Mouse (Mus musculus) activated CD4-positive, CD25-positive, alpha-beta regulatory T cell, adult 4 months (primary cell): ENCODE measurements around the gene Twsg1. TPM values are rescaled to one million over a fixed set of nuclear protein-coding genes. Genes with fewer than 3 reads are reported as not detected.

Experiments used
- ATAC-seq: one replicate; pipeline ENCODE4 v1.8.0; 2017
- polyA plus RNA-seq, 2 experiments: library from polyadenylated mRNA; unstranded; fragments of 100-300 nt; shearing (Covaris generic); gene quantifications; one replicate each; pipeline ENCODE4 v1.2.1; 2017

Gene Twsg1
- polyA plus RNA-seq, 2 experiments from 2014 or later, result 19.9 to 22.2 TPM

DNA sequence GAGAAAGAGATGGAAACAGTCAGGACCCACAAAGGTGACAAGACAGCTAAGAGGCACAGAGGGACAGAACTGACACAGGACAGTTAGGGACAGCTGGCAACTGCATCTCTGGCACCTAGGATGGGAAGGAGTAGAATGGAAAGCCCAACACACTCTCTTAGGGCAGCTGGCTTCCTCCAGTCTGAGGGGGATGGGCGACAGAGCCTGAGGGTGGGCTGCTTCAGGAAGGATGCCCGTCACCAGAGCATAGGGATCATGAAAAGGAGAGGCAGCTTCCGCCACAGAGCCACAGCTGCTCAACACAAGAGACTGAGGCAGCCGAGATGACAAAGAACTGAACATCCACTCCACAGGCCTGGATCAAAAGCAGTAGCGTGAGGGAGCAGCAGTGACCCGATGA is 19.5 kb downstream of the Twsg1 start:
- no peak for ATAC-seq

DNA sequence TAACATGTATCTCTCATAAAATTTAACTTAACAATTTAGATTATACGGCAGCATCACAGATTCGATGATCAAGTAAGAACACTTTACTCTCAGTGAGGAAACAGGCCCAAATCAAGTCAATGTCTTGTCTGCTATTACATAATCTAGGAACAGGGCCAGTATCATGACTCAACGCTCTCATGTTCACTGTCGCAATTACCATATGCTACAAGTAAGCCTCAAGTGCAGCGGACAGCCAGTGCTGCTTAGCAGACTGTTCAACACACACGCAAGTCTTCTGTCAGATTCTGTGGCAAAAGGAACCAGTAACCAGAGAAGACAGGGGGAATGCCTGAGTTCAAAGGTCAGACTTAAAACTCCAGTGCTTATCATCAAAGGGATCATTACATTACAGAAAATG is 20.1 kb downstream of the Twsg1 start:
- ATAC-seq, result no peak

DNA sequence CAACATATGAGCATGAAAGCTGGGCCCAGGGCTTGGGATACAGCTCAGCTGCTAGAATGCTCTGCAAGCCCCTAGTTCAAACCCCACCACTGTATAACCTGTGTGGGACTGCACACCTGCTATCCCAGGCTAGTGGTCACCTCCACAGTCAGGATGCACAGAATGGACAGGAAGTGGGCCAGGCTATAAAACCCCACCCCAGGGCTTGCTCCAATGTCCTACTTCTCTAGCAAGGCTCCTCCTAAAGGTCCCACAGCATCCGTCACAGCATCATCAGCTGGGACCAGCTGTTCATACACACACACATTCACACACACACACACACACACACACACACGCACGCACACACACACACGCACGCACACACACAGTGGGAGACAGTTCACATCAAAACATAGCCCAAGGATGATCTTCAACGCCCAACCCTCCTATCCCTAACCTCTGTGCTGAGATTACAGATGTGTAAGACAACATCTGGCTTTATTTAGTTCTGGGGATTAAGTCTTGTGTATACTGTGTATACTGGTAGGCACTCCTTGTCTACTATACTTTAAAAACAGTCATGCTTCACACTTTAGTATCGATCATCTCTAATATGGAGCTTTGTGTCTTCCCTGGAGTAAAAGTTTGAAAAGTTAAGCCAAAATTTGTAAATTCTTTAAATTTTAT is 20.7 kb downstream of the Twsg1 start:
- ATAC-seq, result no peak

DNA sequence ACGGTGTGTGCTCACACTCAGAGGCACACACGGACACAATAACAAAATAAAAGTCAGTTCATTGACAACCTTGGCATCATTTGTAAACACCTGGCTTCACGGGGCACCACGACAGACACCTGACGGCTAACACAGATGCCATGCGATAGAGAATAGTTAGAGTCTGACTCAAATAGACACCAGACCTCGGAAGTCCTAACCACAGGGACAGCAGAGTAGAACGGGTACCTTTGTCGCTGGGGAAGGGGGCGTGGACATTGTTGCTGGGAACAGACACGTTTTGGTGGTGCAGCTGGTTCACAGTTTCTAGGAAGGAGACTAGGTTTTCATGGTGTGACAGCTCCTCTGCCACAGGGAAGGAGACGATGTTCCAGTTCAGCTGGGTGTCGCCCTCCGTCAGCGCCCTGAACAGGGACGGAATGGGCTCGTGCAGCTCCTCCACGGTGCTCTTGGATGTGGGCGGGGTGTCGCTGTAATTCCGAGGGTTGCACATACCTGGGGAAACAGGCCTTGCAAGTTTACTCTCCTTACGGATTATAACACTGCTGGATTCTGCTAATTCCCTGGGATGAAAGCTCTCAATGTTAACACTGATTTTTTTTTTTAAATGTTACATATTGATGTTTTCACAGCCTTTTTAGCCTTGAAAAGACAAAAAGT is 21.6 kb downstream of the Twsg1 start:
- peak; percentile 90 for ATAC-seq

DNA sequence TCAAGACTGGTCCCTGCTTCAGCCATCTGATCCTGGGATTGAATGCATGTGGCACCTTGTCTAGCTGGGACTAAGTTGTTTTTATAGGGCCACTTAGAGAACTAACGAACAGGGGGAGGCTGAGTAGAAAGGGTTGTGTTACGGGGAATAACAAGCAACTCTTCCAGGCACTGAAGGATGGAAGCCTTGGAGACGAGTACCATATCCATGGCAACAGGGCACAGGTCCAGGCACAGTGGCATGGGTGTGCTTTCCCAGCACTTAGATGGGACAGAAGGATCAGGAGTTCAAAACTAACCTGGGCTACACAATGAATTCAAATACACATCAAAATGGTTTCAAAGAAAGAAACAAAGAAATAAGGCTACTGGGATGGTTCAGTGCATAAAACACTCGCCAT is 23.9 kb downstream of the Twsg1 start:
- no peak for ATAC-seq

DNA sequence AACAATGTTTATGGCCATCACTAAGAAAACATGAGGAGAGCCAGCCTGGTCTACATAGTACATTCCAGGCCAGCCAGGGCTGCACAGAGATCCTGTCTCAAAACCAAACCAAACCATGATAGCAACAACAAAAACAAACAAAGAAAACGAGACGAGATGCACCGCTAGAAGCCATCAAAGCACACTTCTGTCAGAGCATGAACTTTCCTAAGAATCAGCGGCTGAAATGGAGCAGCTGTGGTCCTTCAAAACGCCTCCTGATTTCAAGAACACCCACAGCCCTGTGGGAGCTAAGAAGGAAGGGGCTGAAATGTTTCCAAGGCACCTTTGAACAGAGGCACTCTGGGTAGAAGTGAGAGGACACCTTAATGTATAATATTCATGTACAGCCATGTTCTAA is 26.8 kb downstream of the Twsg1 start:
- no peak for ATAC-seq

DNA sequence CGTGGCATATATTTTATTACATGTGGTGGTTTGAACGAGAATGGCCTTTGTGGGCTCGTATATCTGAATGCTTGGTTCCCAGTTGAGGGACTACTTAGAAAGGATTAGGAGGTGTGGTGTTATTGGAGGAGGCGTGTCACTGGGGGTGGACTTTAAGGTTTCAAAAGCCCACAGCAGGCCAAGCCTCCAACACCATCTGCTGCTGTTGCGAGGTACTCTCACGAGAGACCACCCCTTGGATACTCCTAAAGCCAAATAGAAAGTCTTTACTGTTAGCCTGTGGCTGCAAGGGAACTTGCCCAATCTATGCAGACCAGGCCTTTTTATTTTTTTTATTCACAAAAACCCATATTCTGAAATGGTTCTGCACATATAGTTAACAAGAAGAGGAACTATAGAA is 29.1 kb downstream of the Twsg1 start:
- no peak for ATAC-seq

DNA sequence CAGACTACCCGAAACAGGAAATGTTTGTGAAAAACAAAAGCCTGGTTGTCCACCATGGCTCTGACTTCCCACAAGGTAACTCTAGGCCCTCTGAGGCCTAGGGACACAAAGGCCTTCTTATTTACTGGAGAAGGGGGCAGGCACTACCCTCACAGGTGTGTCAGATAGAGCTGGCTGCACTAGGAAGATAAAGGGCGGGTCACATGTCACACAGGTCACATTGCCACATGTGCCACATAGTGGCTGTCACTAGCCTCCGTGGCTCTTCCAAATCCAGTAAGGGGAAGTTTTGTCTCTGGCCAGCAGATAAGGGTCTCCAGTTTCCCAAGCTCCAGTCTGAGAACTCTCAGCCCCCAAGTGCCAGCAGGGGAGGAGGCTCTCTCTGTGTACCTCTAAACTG is 31.8 kb downstream of the Twsg1 start:
- no peak for ATAC-seq

DNA sequence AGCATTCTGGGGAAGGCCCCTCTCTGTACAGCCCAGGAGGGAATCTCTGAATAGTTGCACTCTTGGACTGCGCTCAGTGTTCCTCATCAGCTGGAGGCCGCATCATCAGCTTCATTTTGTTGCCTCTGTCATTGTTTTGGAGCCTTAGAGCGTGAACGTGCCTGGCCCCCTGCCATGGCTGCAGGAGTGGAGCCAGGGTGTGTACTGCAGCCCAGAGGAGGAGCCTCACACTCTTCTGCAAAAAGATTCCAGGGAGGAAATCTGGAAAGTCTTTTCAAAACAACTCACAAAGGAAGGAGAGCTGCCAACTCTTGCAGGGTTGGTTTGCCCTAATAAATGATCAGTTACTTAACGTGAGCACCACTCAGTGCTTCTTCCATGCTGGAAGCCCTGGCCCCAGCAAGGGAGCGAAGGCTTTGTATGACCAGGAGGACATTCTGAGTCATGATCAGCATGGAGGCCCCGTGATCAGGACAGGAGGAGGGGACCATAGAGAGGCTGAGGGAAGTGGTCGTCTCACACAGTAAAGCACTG is 34.8 kb downstream of the Twsg1 start:
- ATAC-seq, result no peak

DNA sequence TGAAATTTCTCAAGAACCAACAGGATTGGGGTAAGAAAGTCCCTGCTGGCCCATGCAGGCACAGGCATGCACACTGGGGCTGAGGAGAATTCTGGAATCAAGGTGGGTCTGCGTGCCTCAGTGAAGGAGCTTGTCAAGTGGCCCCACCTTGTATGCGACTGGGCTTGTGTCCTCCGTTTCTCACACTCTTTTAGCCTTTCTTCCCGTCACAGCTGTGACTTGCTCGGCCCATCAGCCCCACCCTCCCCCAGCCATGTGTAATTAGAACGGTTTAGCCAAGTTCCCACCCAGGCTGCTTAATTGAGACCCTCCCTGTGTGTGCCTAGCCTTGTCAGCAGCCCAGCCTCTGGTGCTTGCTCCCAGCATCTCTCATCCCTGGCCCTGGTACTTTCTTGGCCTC is 36.9 kb downstream of the Twsg1 start:
- no peak for ATAC-seq

DNA sequence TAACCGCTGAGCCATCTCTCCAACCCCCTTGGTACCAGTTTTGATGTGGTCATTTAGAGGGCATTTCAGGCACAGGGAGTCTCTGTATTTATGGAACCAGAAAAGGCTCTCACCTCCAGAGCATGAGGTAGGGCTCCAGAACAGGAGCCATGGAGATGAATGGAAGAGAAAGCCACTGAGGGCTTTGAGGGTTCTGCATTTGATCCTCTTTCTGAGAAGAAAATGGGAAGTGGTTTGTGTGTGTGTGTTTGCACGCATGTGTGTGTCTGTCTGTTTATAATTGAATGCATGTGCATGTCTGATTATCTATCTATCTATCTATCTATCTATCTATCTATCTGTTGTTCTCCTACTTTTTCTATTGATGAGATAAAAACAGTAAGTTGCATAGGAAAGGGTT is 38.8 kb downstream of the Twsg1 start:
- ATAC-seq, result no peak

DNA sequence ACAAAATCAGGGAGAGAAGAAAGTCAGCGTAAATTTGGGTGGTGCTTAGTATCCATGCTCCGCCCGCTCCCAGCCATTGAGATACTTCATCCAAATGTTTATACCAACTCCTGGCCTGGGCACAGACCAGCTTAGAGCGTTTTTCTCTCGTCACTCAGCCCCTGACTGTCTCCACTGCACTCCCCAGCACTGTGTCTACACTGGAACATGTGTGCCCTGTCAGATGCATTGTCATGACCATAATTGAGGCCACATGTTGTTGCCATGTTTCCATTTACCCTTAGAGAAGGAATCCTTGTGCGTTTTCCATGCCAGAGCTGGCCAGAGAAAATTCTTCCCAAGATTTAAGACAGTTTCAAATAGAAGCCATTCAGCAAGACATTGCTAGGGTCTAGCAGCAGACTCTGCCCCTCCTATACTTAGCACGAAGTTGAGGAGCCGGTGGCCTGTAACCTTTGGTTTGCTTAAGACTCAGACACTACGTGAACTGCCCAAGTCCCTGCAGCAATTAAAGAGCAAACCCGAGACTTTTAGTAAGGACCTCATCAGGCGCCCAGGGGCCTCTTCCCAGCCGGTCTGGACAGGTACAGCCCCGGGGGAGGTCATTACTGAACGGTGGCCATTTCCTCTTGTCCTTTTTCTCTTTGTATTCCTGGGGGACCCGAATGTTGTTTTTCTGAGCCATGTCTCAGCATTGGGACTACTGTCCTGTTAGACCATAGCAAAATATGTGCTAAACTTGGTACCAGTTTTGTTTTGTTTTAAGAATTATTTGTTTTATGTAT is 39.5 kb downstream of the Twsg1 start:
- ATAC-seq, result no peak

DNA sequence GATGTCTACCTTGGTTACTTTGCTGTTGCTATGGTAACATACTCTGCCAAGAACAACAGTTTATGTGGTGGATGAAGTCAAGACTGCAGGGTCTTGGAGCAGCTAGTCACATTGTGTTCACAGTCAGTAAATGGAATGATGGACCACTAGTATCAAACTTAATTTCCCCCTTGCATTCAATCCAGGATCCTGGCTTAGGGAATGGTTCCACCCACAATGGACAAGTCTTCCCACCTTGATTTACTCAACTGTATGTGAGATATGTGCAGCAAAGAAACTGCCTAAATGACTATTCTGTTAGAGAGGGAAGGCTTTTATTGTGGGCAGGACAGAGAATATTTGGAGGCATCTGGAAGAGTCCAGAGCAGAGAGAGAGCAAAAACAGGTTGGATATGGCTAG is 42.8 kb downstream of the Twsg1 start:
- ATAC-seq, result no peak

DNA sequence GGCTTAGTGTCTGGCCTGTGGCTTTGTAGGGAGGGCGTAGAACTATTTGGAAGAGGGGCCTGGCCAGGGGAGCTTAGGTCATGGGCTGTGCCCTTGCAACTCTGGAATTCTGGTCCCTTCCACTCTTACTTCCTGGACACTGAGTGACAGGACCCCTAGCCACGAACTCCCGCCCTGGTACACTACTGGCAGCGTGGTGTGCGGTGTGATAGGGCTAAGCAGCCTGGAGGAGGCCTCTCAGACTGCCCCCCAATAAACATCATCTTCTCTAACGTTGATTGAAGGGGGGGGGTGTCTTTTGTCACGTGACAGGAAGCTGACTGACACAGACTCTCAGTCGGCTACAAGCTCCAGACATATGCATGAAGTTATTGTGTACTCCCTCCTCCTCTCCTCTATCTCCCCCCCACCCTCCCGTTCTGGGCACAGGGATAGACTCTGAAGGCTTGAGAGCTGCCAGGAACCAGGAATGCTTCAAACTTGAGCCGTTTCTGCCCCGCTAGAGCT is 44.1 kb downstream of the Twsg1 start:
- ATAC-seq, result peak; percentile 93

DNA sequence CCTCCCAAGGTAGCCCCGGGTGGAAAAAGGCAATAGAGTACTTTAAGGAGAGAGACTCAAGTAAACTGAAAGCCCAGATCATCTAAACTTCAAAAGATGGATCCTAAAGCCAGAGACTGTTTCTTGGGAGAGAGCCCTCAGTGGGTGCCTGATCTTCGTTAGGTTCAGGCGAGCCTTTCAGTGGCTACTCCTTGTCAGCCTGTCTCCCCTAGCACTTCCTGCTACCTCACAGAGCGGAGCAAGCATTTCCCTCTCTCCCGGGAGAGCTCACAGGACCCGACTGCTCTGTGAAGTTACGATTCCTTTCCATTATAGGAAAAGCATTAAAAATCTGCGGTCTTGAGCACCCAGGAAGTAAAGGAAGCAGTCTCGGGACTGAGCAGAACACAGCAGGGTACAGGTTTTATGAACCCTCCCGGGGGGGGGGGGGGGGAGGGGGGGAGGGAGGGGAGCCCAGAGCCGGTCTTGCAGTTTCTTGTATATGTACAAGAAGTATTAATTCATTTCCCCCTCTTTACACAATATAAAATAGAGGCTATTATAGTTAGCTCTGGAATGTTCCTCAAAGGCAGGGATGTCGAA is 44.6 kb downstream of the Twsg1 start:
- no peak for ATAC-seq

DNA sequence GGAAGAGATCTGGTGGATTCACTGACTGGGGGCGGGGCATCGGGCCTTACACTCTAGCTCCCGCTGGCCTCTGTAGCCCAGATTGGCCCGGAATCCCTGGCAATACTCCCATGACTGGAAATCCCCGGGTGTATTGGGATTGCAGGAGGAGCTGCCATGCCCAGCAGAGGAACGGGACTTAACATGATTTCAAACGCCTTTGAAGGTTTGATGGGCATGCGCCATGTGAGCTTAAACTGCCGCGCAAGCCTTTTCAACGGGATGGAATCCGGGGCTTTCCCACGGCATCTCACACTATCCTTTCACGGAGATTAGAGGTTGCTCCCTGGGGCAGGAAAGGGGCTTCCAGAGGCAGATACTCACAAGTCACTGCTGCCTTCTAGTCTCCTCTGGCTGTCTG is 45.8 kb downstream of the Twsg1 start:
- ATAC-seq, result no peak

DNA sequence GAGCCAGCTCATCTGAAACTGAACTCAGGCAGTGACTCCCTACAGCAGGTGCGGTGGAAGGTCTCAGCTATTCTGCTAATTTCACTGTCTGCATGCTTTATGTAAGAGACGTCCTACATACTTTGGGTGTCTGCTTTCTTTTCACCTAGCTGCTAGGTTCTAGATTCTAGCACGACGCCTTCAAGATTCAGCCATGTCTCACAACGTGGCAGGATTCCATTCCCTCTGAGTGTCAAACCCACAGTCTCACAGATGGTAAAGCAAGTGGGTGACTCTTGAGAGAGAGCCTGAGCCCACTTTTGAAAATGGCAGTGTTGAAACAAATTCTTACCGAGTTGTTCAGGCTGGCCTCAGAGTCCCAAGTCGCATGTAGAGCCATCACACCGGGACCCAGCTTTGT is 47.2 kb downstream of the Twsg1 start:
- no peak for ATAC-seq

DNA sequence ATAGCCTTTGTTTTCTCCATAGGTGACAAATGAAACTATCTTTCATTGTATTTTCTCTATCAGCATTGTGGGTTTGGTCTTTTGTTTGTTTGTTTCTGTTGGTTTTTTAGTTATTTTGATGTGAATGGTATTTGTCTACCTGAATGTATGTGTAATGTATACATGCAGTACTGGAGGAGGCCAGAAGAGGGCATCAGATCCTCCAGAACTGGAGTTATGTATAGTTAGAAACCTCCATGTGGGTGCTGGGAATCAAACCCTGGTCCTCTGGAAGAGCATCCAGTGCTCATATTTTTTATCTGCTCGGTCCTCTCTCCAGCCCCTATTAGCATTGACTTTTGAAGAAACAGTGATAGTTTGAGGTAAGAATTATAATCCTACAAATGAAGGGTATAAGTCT is 48.0 kb downstream of the Twsg1 start:
- no peak for ATAC-seq

DNA sequence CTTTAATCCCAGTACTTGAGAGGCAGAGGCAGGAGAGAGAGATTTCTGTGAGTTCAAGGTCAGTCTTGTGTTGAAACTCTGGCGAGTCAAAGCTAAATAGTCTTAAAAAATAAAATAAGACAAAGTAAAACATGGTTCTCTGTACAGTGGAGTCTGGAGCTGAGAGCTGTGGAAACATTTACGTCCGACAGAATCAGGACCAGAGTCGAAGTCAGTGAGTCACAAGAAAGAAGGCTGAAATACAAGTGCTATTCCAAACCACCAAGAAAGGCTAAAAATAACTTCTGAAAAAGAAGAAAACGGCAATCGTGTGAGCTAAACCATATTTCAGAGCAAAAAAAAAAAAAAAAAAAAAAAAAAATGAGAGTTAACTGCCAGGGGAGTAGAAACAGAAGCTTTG is 48.7 kb downstream of the Twsg1 start:
- ATAC-seq, result no peak

DNA sequence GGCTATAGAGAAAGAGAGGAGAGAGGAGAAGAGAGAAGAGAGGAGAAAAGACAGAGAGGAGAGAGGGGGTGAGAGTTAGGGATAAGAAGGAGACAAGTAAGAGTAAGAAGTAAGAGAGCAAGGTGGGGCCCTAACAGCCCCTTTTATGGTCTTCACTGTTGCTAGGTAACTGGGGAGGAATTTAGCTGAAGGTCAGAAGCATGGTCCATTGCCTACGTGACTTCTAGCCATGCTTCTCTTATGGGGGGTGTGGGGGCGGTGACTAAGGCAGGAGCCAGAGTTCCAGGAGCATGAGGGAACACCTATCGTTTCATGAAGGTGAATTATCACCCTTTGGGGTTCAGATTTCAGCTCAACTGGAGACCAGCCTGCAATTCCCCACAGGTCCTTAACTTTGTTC is 55.0 kb downstream of the Twsg1 start:
- ATAC-seq, result no peak

DNA sequence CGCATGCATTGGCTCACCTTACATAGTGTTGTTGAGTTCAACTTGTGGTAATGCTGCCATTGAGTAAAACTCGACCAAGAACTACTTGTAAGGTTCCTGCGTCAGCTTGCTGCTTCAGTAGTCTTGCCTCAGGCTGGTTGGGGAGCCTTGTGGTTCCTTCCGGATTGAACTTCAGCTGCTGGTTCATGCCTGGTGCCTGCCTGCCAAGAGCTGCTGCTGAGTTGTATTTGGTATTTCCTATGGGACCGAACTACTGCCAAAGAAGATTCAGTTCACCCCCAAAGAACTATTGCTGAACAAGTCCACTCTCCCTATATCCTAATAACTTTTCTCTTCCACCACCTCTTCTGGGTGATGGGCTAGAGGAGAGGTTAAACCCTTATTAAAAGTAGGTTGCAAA is 61.5 kb downstream of the Twsg1 start:
- no peak for ATAC-seq

DNA sequence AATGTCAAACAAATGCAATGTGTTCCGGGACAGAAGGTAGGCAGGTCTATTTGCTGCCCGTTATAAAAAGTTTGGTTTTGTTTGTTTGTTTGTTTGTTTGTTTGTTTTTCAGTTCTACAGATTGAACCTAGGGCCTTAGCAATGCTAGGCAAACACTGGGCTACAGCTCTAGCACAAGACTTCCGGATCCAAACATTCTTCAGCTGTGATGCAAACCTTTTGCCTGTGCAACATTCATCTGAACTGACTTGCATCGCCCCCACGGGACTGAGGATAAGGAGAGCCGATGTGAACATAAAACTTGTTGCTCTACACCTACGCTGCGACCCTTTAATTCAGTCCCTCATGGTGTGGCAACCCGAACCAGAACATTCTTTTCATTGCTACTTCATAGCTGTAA is 64.5 kb downstream of the Twsg1 start:
- no peak for ATAC-seq
